Mouse (Mus musculus): ENCODE results near the gene 9530077C05Rik. TPM values are rescaled to one million over a fixed set of nuclear protein-coding genes. Genes with fewer than 3 reads are reported as not detected.

9530077C05Rik gene
- polyA plus RNA-seq, 1 experiment = 0.46 TPM

GRCm38 (mm10) chr9:22389736-22390245 is 21.5 kb upstream of the 9530077C05Rik start:
- Histone ChIP-seq H3ac (ENCODE audit: control insufficient read depth, insufficient read length) (peak overlapping the region; percentile 48), H3K36me3 (ENCODE audit: control insufficient read depth, insufficient read depth) (no peaks in the 10 kb centered on the region), H3K4me3 (peak overlapping the region; percentile 77), H3K79me2 (ENCODE audit: control insufficient read depth, insufficient read depth) (peaks cover 39% of the 10 kb centered on the region), H3K4me2 (ENCODE audit: low read depth) (peak overlapping the region; percentile 93), H3K27me3 (ENCODE audit: control insufficient read depth, insufficient read depth, insufficient read length) (no peaks in the 10 kb centered on the region)
- TF ChIP-seq SRF (IDR thresholded peaks at IDR 0.05; ENCODE audit: control insufficient read depth, insufficient read length, low read depth) (no peak), MYOG (IDR thresholded peaks at IDR 0.05; ENCODE audit: control insufficient read depth in 1 of 3, insufficient read depth in 1 of 3, insufficient read length in 2 of 3, low read depth in 2 of 3) (no peak), MAX (IDR thresholded peaks at IDR 0.05; ENCODE audit: low read depth) (no peak), E2F4 (IDR thresholded peaks at IDR 0.05; ENCODE audit: insufficient read depth) (no peak), TCF3 (IDR thresholded peaks at IDR 0.05; ENCODE audit: insufficient read length, low read depth) (no peak), CEBPB (IDR thresholded peaks at IDR 0.05; ENCODE audit: insufficient read depth, poor library complexity, severe bottlenecking) (no peak), POLR2A (IDR thresholded peaks at IDR 0.05; ENCODE audit: insufficient read length, low read depth) (no peak), USF1 (IDR thresholded peaks at IDR 0.05; ENCODE audit: low read depth) (no peak), REST (IDR thresholded peaks at IDR 0.05; ENCODE audit: insufficient read depth, insufficient read length) (no peak), POLR2AphosphoS2 (IDR thresholded peaks at IDR 0.05; ENCODE audit: insufficient read length, low read depth) (no peak), TCF12 (IDR thresholded peaks at IDR 0.05; ENCODE audit: insufficient read depth, poor library complexity, severe bottlenecking) (no peak), MYOD1 (IDR thresholded peaks at IDR 0.05; ENCODE audit: control insufficient read depth in 1 of 3, insufficient read length in 2 of 3, low read depth in 2 of 3) (no peak)

GRCm38 (mm10) chr9:22390390-22390789 is 20.9 kb upstream of the 9530077C05Rik start:
- peak overlapping the region; percentile 93 for H3K4me2 ChIP-seq (ENCODE audit: low read depth)
- H3K4me3 ChIP-seq = no peak overlapping the region
- no peak overlapping the region for H3ac ChIP-seq (ENCODE audit: control insufficient read depth, insufficient read length)
- H3K27me3 ChIP-seq (ENCODE audit: control insufficient read depth, insufficient read depth, insufficient read length) = no peaks in the 10 kb centered on the region
- TF ChIP-seq TCF3 (IDR thresholded peaks at IDR 0.05; ENCODE audit: insufficient read length, low read depth) (no peak), TCF12 (IDR thresholded peaks at IDR 0.05; ENCODE audit: insufficient read depth, poor library complexity, severe bottlenecking) (no peak), POLR2AphosphoS2 (IDR thresholded peaks at IDR 0.05; ENCODE audit: insufficient read length, low read depth) (no peak), CEBPB (IDR thresholded peaks at IDR 0.05; ENCODE audit: insufficient read depth, poor library complexity, severe bottlenecking) (no peak), E2F4 (IDR thresholded peaks at IDR 0.05; ENCODE audit: insufficient read depth) (no peak), MYOD1 (IDR thresholded peaks at IDR 0.05; ENCODE audit: control insufficient read depth in 1 of 3, insufficient read length in 2 of 3, low read depth in 2 of 3) (no peak), REST (IDR thresholded peaks at IDR 0.05; ENCODE audit: insufficient read depth, insufficient read length) (no peak), MYOG (IDR thresholded peaks at IDR 0.05; ENCODE audit: control insufficient read depth in 1 of 3, insufficient read depth in 1 of 3, insufficient read length in 2 of 3, low read depth in 2 of 3) (no peak), USF1 (IDR thresholded peaks at IDR 0.05; ENCODE audit: low read depth) (no peak), MAX (IDR thresholded peaks at IDR 0.05; ENCODE audit: low read depth) (no peak), POLR2A (IDR thresholded peaks at IDR 0.05; ENCODE audit: insufficient read length, low read depth) (no peak), SRF (IDR thresholded peaks at IDR 0.05; ENCODE audit: control insufficient read depth, insufficient read length, low read depth) (no peak)
- peaks cover 33% of the 10 kb centered on the region for H3K79me2 ChIP-seq (ENCODE audit: control insufficient read depth, insufficient read depth)
- no peaks in the 10 kb centered on the region for H3K36me3 ChIP-seq (ENCODE audit: control insufficient read depth, insufficient read depth)

GRCm38 (mm10) chr9:22394725-22395124 is 16.6 kb upstream of the 9530077C05Rik start:
- no peak overlapping the region for H3ac ChIP-seq (ENCODE audit: control insufficient read depth, insufficient read length)
- no peaks in the 10 kb centered on the region for H3K36me3 ChIP-seq (ENCODE audit: control insufficient read depth, insufficient read depth)
- no peak overlapping the region for H3K4me3 ChIP-seq
- no peaks in the 10 kb centered on the region for H3K27me3 ChIP-seq (ENCODE audit: control insufficient read depth, insufficient read depth, insufficient read length)
- H3K79me2 ChIP-seq (ENCODE audit: control insufficient read depth, insufficient read depth) = no peaks in the 10 kb centered on the region
- no peak overlapping the region for H3K4me2 ChIP-seq (ENCODE audit: low read depth)
- no peak for TF ChIP-seq TCF3 (IDR thresholded peaks at IDR 0.05; ENCODE audit: insufficient read length, low read depth)
- no peak for TF ChIP-seq REST (IDR thresholded peaks at IDR 0.05; ENCODE audit: insufficient read depth, insufficient read length)
- TF ChIP-seq USF1 (IDR thresholded peaks at IDR 0.05; ENCODE audit: low read depth) = no peak
- TF ChIP-seq MYOG (IDR thresholded peaks at IDR 0.05; ENCODE audit: control insufficient read depth in 1 of 3, insufficient read depth in 1 of 3, insufficient read length in 2 of 3, low read depth in 2 of 3) = no peak
- no peak for TF ChIP-seq POLR2A (IDR thresholded peaks at IDR 0.05; ENCODE audit: insufficient read length, low read depth)
- TF ChIP-seq MYOD1 (IDR thresholded peaks at IDR 0.05; ENCODE audit: control insufficient read depth in 1 of 3, insufficient read length in 2 of 3, low read depth in 2 of 3) = no peak
- TF ChIP-seq MAX (IDR thresholded peaks at IDR 0.05; ENCODE audit: low read depth) = no peak
- TF ChIP-seq E2F4 (IDR thresholded peaks at IDR 0.05; ENCODE audit: insufficient read depth) = no peak
- no peak for TF ChIP-seq CEBPB (IDR thresholded peaks at IDR 0.05; ENCODE audit: insufficient read depth, poor library complexity, severe bottlenecking)
- TF ChIP-seq POLR2AphosphoS2 (IDR thresholded peaks at IDR 0.05; ENCODE audit: insufficient read length, low read depth) = no peak
- TF ChIP-seq SRF (IDR thresholded peaks at IDR 0.05; ENCODE audit: control insufficient read depth, insufficient read length, low read depth) = no peak
- TF ChIP-seq TCF12 (IDR thresholded peaks at IDR 0.05; ENCODE audit: insufficient read depth, poor library complexity, severe bottlenecking) = no peak

- TF ChIP-seq MYOD1 (IDR thresholded peaks at IDR 0.05; ENCODE audit: control insufficient read depth in 1 of 3, insufficient read length in 2 of 3, low read depth in 2 of 3) (no peak), USF1 (IDR thresholded peaks at IDR 0.05; ENCODE audit: low read depth) (no peak), POLR2A (IDR thresholded peaks at IDR 0.05; ENCODE audit: insufficient read length, low read depth) (no peak), MAX (IDR thresholded peaks at IDR 0.05; ENCODE audit: low read depth) (no peak), POLR2AphosphoS2 (IDR thresholded peaks at IDR 0.05; ENCODE audit: insufficient read length, low read depth) (no peak), TCF3 (IDR thresholded peaks at IDR 0.05; ENCODE audit: insufficient read length, low read depth) (no peak), CEBPB (IDR thresholded peaks at IDR 0.05; ENCODE audit: insufficient read depth, poor library complexity, severe bottlenecking) (no peak), MYOG (IDR thresholded peaks at IDR 0.05; ENCODE audit: control insufficient read depth in 1 of 3, insufficient read depth in 1 of 3, insufficient read length in 2 of 3, low read depth in 2 of 3) (no peak)
- H3K79me2 ChIP-seq (ENCODE audit: control insufficient read depth, insufficient read depth) = no peaks in the 10 kb centered on the region
- H3K4me2 ChIP-seq (ENCODE audit: low read depth) = no peak overlapping the region
- H3K4me3 ChIP-seq = no peak overlapping the region
- no peaks in the 10 kb centered on the region for H3K27me3 ChIP-seq (ENCODE audit: control insufficient read depth, insufficient read depth, insufficient read length)
- H3ac ChIP-seq (ENCODE audit: control insufficient read depth, insufficient read length) = no peak overlapping the region
- H3K36me3 ChIP-seq (ENCODE audit: control insufficient read depth, insufficient read depth) = no peaks in the 10 kb centered on the region
These were observed 12.3 kb upstream of the 9530077C05Rik start for GRCm38 (mm10) chr9:22399021-22399420.

All from myocyte (in vitro differentiated cells).